Mouse (Mus musculus) monocyte, adult 5-6 weeks (primary cell): ENCODE data around the gene Clpsl2. TPM values are rescaled to one million over a fixed set of nuclear protein-coding genes. Genes with fewer than 3 reads are reported as not detected.

Experiments
- ATAC-seq: fragments of 153-309, 156-312 bp; replicated peaks from 2 replicates; pipeline ENCODE4 v1.8.0; 2017; ENCODE audit warnings: mild to moderate bottlenecking; ENCODE audit not compliant: low TSS enrichment, insufficient number of reproducible peaks, severe bottlenecking, poor library complexity, low FRiP score
- total RNA-seq: library from RNA; stranded (forward); fragments of 200-1000, 200-491, 200-594 nt; gene quantifications from 3 replicates; pipeline ENCODE4 v1.2.3, GENCODE M21; 2017

Gene Clpsl2
- not detected in 3 replicates for total RNA-seq

DNA sequence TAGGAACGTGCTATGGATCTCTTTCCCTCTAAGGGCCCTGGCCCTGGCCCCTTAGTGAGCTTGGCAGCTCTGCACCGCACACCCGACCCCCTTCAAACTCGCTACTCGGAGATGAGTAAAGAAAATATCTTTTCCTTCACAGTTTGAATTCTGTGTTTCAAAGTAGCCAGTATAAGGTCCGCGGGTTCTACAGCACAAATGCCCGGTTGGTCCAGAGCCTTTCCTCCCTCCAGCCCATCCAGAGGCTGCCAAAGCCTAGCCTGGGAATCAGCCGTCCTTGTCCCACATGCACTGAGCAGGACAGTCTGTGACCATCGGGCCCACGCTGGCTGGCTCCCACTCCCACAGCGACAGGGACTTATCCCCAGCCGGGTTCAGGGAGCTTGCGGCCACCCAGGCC is at the start of gene Clpsl2:
Gene Clpsl2, plus strand, starts transcription at position 301 of the 400 bp plus-strand sequence.
- ATAC-seq = no peak

DNA sequence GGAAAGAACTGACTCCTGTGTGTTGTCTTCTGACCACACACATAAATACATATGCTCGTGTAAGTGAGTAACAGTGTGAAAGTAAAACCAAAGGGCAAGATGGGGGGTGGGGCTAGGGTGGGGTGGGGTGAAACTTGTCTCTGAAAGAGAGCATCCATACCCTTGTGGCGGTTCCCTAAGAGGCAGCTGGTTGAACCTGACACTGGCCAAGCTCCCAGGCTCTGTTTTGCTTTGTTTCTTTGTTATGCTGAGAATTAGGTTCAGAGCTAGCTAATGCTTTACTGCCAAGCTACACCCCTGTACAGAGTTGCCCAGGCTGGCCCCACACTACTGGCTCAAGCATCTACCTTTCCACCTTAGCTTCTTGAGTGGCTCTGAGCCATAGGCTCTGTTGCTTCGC is 48.7 kb upstream of the Clpsl2 start:
- ATAC-seq = no peak

DNA sequence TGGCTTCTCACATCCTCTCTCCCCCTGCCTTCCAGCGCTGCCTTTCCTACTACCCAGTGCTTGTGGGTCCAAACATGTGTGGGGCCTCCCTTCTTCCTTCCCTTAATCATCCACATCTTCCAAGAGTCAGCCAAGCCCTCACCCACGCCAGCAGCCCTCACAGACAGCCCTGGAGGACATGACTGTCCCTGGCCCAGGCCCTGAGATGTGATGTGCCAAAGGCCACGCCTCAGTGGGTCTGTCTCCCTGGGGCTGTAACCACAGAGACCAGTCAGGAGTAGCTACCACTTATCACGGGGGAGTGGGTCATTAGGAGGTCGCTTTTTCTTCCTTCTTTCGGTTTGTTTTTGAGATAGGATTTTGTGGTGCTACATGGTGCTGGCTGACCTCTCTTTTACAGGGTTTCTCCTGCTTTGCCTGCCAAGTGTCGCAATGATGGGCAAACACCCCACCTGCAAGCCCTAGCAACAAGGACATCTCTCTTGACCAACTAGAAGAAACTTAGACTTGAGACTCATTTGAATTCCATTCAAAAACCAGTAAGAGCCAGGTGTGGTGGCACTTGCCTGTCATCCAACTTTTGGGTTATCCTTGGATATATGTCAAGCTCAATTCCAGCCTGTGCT is 46.9 kb upstream of the Clpsl2 start:
- no peak for ATAC-seq

DNA sequence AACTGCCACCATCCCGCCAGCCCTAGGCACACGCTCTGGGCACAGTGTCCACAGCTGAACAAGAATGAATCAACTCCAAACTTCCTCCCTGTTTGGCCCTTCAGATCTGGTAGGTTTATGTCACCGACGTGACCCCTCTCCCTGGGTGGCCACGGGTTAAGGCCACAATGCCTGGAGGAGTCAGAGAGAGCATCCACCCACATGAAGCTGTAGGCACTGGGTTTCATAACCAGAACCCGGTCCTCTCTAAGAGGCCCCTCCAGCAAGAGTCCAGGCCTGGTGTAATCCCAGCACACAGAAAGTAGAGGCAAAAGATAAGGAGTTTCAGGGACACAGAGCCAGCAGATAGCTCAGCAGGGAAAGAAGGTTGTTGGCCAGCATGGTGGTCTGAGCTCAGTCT is 45.0 kb upstream of the Clpsl2 start:
- ATAC-seq = no peak

DNA sequence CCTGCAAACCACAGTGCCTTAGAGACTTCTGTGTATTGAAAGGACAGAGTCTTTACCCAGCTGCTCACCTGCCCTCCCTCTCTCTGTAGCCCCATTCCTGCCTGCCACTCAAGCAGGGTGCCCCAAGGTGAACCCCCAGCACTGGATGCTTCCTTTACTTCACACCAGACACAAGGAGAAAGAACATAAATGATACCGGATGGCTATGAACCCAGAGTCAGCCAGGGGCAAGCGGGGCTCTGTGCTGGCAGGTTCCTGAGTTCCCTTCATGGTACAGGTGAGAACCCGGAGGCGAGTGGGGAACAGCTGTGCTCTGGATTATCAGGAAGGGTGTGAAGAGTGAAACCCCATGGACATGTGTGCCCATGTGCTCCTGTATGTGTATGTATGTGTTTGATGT is 43.6 kb upstream of the Clpsl2 start:
- ATAC-seq = no peak

DNA sequence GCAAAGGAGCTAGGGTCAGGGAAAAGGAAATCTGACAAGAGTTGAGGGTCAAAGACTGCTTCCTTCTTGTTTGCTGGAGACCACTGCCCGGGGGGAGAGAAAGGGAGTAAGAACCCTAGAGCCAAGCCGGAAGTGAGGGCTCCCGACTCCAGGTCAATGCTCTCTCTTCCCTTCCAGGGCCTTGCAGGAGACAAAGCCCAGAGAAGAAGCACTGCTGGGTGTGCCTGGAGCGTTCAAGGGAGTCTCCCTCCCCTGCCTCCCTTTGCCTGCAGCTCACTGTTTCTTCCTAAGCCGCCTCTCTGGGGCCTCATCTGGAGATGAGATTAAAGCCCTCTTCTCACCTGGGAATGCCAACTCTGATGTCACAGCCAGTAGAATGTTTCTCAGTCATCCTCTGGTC is 42.3 kb upstream of the Clpsl2 start:
- ATAC-seq = no peak

DNA sequence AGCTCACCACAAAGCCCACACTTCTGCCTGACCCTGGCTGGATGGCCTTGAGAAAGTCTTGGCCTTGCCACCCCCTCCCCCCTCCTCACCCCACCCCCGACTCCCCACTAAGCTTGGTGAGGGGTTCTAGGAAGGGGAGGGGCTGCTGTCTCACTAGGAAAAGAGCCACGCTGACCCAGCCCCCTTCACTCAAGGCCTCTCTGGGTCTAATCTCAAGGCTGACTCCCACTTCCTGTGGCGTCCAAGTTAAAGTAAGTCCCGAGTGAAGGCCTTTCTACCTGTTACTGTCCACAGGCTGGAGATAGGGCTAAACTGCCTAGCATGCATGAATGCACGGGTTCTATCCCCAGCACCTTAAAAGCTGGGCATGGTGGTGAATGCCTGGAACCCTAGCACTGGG is 41.7 kb upstream of the Clpsl2 start:
- ATAC-seq = no peak

DNA sequence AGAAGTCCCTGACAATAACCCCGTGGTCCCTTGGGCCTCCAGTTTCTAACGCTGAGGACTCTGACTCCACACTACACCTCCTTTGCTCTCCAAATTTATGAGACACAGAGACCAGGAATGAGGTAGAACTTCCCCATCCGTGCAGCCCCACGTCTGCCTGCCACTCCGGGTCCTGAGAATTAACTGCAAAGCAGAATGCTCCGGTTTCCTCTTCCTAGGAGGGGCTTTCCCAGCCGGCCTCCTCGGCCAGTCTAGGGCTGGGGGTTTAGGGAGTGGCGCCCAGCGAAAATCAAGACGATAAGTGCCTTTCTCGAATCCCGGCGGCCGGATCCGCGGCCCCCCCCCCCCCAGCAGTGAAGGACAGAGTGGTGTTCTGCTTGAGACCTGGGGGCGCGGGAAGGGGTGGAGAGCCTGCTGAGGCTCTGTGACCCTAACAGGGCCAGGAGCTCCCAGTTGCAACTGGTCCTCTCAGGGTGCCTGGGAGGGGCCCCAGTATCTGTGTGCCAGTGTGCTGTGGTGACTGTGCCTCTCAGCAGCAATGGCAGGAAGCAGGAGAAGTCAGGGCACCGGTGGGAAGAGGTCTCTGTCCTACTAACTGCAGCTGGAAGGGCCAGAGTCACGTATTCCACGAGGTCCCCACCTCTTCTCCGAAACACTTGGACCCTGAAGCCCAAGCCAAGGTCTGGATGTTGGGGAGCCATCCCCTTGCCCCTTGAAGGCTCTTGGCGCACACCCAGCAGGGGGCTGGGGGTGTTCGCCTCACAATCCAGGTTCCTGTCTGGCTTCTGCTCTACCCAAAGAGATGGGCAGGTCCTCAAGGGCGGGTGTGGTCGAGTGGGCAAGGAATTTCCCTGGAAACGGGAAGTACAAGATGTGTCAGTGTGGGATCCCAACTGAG is 38.5 kb upstream of the Clpsl2 start:
- no peak for ATAC-seq

DNA sequence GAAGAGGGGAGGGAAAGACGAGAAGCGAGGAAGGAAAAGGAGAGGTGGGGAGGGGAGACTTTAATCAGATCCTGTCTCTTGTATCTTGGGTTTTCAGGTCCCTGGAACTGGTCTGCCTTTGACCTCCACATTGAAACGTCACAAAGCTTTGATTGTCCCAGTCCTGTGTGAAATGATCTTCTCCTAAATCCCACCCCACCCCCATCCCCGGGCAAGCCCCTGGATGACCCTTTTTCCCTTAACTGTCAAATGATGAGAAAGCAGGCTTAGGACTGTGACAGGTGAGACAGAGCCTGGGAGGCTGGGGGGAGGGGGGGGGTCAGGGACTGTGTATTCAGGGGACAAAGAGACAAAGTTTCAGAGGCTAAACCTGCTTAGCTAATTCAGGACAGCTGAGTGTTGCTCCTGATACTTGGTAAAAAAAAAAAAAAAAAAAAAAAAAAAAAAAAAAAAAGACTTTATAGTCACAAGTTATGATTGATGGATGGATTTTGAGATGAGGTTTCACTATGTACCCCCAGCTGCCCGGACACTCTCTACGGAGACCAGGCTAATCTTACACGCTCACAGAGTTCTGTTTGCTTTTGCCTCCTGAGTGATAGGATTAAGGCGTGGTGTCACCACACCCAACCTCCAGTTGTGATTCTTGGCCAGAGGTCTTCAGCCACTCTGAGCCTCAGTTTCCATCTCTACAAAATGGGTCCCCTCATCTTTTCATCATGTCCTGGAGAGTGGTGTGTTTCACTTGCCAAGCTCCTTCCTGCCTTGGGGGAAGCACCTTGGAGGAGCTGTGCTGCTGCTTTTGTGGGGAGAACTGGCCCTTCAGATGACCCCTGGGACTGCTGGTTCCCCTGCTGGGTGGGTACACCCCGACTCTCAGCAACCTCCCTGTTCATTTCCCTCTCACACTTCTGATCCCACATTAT is 37.3 kb upstream of the Clpsl2 start:
- no peak for ATAC-seq

DNA sequence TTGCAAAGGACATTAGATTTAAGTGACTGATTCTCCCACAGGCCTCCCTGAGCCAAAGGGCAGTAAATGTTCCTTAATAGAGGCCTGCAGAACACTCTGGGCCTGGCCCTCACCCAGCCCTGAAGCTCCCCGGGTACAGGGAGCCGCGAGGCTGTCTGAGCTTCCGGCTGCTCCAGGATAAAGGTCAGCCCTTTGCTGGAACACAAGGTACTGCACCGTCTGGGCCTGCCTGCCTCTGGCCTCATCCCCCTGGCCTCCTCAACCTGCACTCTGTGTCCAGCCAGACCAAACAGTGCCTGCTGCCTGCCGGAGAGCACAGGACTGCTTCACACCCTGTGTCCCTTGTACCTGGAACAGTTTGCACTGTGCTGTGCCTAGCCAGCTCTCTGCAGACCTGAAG is 36.5 kb upstream of the Clpsl2 start:
- no peak for ATAC-seq

DNA sequence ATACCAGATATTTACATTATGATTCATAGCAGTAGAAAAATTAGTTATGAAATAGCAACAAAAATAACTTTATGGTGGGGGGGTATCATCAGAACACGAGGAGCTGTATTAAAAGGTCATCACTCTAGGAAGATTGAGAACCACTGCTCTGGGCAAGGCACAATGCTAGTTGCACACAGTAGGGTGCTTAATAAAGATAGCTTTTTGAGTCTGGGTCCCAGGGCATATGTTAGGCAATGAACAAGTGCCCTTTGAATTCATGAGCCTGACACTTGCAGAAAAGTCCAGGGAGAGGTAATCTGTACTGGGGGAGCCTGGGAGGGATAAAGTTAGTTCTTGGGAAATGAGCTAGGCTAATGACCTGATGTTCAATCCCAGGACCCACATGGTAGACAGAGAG is 35.9 kb upstream of the Clpsl2 start:
- ATAC-seq = no peak

DNA sequence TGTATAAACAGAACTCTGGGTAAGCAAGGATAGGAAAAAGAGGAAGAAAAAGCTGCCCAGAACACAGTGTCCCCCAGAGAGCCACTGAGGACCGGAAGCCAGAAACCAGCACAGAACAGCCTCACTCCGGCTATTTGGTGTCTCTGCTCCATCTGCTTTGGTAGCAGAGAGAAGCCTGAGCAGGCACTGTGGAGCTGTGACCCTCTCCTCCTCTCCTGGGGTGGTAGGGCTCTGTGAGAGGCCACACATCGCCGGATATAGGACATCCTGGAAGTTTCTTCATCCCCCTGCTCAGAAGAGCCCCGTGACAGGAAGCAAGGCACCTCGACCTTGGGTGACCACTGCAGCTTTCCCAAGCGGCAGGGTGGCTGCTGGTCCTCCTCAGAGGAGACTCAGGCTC is 35.4 kb upstream of the Clpsl2 start:
- ATAC-seq = 0 out of 2 replicates have a peak, but pooled peaks have one; percentile 6

DNA sequence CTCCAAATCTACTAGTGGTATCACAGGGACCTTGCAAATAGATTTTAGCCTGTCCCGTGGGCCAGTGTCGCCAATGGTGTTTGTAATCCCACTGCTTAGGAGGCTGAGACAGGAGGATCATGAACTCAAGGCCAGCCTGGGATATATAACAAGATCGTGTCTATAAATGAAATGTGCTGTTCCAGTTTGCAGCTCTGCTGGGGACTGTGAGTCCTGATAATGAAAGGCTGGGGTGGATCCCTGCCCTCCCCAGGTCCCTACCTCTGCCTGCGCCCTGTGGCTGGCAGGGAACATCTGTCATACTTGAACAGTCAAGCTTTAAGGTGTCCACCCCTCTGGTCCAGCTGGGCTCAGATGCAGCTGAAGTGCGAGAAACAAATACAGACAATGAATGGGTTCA is 34.7 kb upstream of the Clpsl2 start:
- no peak for ATAC-seq

DNA sequence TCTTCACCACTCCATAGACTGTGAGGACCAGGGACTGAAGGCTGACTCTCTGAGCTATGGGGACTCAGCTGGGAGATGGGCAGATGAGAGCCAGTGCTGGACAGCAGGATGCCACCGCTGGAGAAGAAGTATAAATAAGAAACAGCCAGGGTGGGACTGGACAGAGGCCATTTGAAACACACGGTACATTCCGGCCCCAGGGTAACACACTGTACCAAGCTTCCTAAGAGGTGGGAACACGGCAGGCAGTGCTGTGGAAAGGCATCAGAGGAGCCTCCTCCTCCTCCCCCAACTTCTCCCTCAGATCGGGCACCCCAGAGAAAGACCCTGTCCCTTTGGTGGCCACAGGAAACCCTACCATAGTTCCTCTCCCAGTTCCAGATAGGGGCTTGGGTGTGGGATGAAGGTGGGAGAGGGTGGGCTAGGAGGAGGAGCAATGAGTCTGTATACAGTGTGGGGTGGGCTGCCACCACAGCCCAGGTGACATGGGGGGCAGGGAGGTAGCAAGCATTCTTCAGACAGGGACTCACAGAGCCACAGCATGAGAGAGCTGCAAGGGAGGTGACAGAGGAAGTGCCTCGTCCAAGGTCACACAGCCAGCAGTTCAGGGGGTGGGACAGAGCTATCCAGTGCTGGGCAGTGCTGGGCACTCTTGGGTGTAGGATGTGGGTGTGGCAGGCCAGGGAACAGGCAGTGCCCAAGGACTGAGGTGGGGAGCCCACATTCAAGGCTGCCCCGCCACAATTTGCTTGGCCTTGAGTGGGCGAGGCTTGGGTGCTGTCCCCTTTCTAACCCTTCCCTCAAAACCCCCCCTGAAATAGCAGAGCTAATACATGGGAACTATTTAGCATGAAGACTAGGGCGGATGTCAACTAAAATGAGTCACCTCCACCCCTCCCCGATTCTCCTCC is 33.5 kb upstream of the Clpsl2 start:
- ATAC-seq = peak; percentile 58

DNA sequence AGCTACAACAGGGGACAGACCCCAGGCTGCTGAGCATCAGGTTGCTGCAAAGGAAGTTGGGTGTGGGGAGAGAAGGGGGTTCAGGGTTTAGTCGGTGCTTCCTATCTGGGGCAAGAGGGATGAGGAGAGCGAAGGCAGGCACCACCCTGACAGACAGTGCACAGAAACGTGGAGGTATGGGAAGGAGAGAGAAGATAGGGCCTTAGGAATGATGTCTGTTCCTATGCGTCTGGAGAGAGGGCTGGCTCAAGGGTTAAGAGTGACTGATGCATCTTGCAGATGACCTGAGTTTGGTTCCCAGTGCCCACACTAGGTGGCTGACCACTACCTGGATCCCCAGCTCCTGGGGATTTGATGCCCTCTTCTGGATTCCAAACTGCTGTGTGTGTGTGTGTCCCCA is 32.3 kb upstream of the Clpsl2 start:
- no peak for ATAC-seq

DNA sequence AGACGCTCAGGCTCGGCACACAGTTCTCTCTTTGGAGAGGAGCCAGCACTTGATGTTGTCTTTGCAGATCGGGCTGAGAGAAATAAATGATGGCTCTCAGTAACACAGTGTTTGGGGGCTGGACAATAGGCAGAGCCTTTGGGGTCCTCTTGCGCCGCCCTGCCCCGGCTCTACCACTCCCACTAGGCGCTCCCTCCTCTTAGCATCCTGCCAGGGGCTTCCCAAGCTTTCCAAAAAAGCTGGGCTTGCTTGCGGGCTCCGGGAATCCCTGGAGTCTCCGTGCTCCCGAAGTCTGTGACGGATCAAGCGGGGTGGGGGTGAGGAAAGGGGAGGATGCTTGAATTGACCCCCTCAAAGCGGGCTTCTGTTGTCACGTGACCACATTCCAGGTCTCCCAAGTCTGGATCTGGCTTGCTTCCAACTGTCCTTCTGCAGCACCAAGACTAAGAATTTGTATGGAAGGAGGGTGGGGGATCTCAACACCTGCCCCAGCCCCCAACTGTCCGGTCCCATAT is 31.7 kb upstream of the Clpsl2 start, which contains the start of gene Fkbp5:
Gene Fkbp5, minus strand, starts transcription at position 87 of the 515 bp plus-strand sequence.
- ATAC-seq = no peak

DNA sequence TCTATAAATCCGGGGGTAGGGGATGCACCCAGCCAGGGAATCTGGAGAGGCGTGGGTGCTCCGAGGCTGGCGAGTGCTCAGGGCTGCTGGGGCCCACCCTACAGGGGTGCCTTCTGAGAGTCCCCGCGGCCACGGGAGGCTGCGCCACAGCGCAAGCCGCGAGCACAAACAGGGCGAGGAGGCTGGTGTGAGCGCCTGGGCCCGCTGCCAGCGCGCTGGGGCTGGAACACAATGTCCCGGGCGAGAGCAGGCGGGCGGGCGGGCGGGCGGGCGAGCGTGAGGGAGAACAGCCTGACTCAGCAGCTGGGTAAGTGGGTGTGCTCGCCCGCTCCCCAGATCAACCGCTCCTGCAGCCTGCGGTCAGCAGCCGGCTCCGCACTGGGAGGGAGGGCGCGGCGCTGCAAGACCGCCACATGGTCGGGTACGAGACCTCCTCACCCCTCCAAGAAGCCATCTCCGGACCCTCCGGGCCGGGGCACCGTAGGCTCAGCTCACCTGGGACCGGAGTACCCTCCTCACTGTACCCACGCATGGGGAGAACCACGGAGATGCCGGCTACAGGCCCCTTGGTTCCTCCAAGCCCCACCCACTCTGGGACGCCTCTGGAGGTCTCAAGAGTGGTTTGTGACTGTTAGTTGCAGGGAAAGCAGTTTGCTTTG is 31.1 kb upstream of the Clpsl2 start:
- no peak for ATAC-seq
